Mouse (Mus musculus) forebrain, embryonic 13.5 days (tissue): ENCODE measurements at regions not wholly inside any gene's neighbourhood (a gene's known extent, or its start where the extent isn't known, plus 50 kb on each side); places are given as distances from the start of the nearest gene placed in this dataset.

ENCODE experiments used
- ATAC-seq: fragments of 200-750 bp; cut with Nextera tagmentation; 2 replicates; pipeline ENCODE4 v1.8.0; 2017
- H3K27ac ChIP-seq: fragments of 300-500 bp; sonication (generic); 2 replicates; pipeline ENCODE4 v1.5.1; 2015; ENCODE audit warnings: inconsistent platforms, mild to moderate bottlenecking, moderate library complexity
- H3K27me3 ChIP-seq: fragments of 300-500 bp; sonication (generic); 2 replicates; pipeline ENCODE4 v1.6.1; 2015; ENCODE audit warnings: mild to moderate bottlenecking, inconsistent platforms
- H3K36me3 ChIP-seq: fragments of 300-500 bp; sonication (generic); 2 replicates; pipeline ENCODE4 v1.6.1; 2015; ENCODE audit warnings: mild to moderate bottlenecking, inconsistent platforms; ENCODE audit not compliant: poor library complexity, severe bottlenecking
- H3K4me1 ChIP-seq: fragments of 300-500 bp; sonication (generic); 2 replicates; pipeline ENCODE4 v1.6.1; 2015; ENCODE audit warnings: inconsistent platforms
- H3K4me2 ChIP-seq: fragments of 300-500 bp; sonication (generic); 2 replicates; pipeline ENCODE4 v1.6.1; 2015; ENCODE audit warnings: inconsistent platforms, mild to moderate bottlenecking, moderate library complexity
- H3K4me3 ChIP-seq: fragments of 300-500 bp; sonication (generic); 2 replicates; pipeline ENCODE4 v1.5.1; 2015; ENCODE audit warnings: mild to moderate bottlenecking, inconsistent platforms
- H3K9ac ChIP-seq: fragments of 300-500 bp; sonication (generic); 2 replicates; pipeline ENCODE4 v1.6.1; 2015; ENCODE audit warnings: mild to moderate bottlenecking, inconsistent platforms
- H3K9me3 ChIP-seq: fragments of 300-500 bp; sonication (generic); replicated peaks from 2 replicates; pipeline ENCODE4 v1.6.1; 2016; ENCODE audit warnings: inconsistent platforms
- WGBS: fragments of 180-500 bp; shearing (Covaris S2); methylation state at CpG from one replicate; pipeline ENCODE4 v1.1.7; 2015; 5-methylcytosine and 5-hydroxymethylcytosine counted together

DNA sequence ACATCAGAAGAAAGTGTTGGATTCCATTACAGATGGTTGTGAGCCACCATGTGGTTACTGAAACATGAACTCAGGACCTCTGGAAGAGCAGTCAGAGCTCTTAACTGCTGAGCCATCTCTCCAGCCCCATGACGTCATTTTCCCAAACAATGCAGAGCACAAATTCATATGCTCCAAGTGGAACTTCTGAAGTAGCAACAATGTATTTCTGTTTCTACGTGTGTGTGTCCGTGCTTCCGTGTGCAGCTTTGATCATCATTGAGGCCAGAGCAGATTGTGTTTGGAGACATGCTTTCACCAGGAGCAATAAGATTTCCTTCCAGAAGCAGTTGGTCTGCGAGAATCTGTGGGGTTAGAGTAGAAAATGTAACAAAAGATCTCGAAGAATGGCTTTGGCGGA lies 353.6 kb downstream of the Slc16a7 start:
- H3K9ac ChIP-seq = no peak overlapping the region
- no peak overlapping the region for H3K4me3 ChIP-seq
- H3K9me3 ChIP-seq = no peaks in the 10 kb centered on the region
- 74% methylated on average over 7 of the region's 7 CpGs for WGBS
- H3K27ac ChIP-seq = no peak overlapping the region
- no peak for ATAC-seq
- no peak overlapping the region for H3K4me2 ChIP-seq
- no peaks in the 10 kb centered on the region for H3K27me3 ChIP-seq
- H3K36me3 ChIP-seq = no peaks in the 10 kb centered on the region
- no peaks in the 10 kb centered on the region for H3K4me1 ChIP-seq

GRCm38 (mm10) chr10:125028347-125028746 lies 360.9 kb downstream of the Slc16a7 start:
- Histone ChIP-seq H3K4me3 (no peak overlapping the region), H3K4me1 (no peaks in the 10 kb centered on the region)
- no peak for ATAC-seq

GRCm38 (mm10) chr10:125026851-125027250 lies 362.4 kb downstream of the Slc16a7 start:
- H3K4me2 ChIP-seq = no peak overlapping the region
- H3K9ac ChIP-seq = no peak overlapping the region
- H3K4me1 ChIP-seq = no peaks in the 10 kb centered on the region
- no peak overlapping the region for H3K27ac ChIP-seq
- H3K27me3 ChIP-seq = no peaks in the 10 kb centered on the region
- WGBS = 85% methylated on average over 2 of the region's 2 CpGs
- H3K4me3 ChIP-seq = no peak overlapping the region
- H3K36me3 ChIP-seq = no peaks in the 10 kb centered on the region
- ATAC-seq = peak; percentile 48; the same call in 1 of the 2 replicates
- no peaks in the 10 kb centered on the region for H3K9me3 ChIP-seq

More at GRCm38 (mm10) chr10:125028347-125028746, 360.9 kb downstream of the Slc16a7 start:
- 87% methylated on average over 5 of the region's 5 CpGs for WGBS
- H3K27ac ChIP-seq = no peak overlapping the region
- no peaks in the 10 kb centered on the region for H3K36me3 ChIP-seq
- no peak overlapping the region for H3K4me2 ChIP-seq
- no peak overlapping the region for H3K9ac ChIP-seq
- no peaks in the 10 kb centered on the region for H3K9me3 ChIP-seq
- no peaks in the 10 kb centered on the region for H3K27me3 ChIP-seq
